Mouse (Mus musculus) kidney, embryonic 15.5 days (tissue): ENCODE results near the gene Exoc6b. TPM values are rescaled to one million over a fixed set of nuclear protein-coding genes. Genes with fewer than 3 reads are reported as not detected.

Experiments
- ATAC-seq: fragments of 200-750 bp; cut with Nextera tagmentation; replicated peaks from 2 replicates; pipeline ENCODE4 v1.8.0; 2017; ENCODE audit warnings: moderate TSS enrichment; ENCODE audit not compliant: low FRiP score
- H3K27ac ChIP-seq: fragments of 300-500 bp; sonication (generic); 2 replicates; pipeline ENCODE4 v1.5.1; 2015; ENCODE audit warnings: mild to moderate bottlenecking, inconsistent platforms
- H3K27me3 ChIP-seq: fragments of 300-500 bp; sonication (generic); 2 replicates; pipeline ENCODE4 v1.6.1; 2015; ENCODE audit warnings: inconsistent platforms
- H3K36me3 ChIP-seq: fragments of 300-500 bp; sonication (generic); 2 replicates; pipeline ENCODE4 v1.6.1; 2015; ENCODE audit warnings: inconsistent platforms
- H3K4me1 ChIP-seq: fragments of 300-500 bp; sonication (generic); 2 replicates; pipeline ENCODE4 v1.6.1; 2015; ENCODE audit warnings: inconsistent platforms
- H3K4me2 ChIP-seq: fragments of 300-500 bp; sonication (generic); 2 replicates; pipeline ENCODE4 v1.6.1; 2015; ENCODE audit warnings: moderate library complexity, mild to moderate bottlenecking, inconsistent platforms
- H3K4me3 ChIP-seq: fragments of 300-500 bp; sonication (generic); replicated peaks from 2 replicates; pipeline ENCODE4 v1.5.1; 2015; ENCODE audit warnings: mild to moderate bottlenecking, inconsistent platforms
- H3K9ac ChIP-seq: fragments of 300-500 bp; sonication (generic); 2 replicates; pipeline ENCODE4 v1.6.1; 2015; ENCODE audit warnings: mild to moderate bottlenecking, inconsistent platforms
- H3K9me3 ChIP-seq: fragments of 300-500 bp; sonication (generic); replicated peaks from 2 replicates; pipeline ENCODE4 v1.6.1; 2016; ENCODE audit warnings: inconsistent platforms
- WGBS: fragments of 180-500 bp; shearing (Covaris S2); methylation state at CpG from one replicate; pipeline ENCODE4 v1.1.7; 2015; ENCODE audit warnings: mixed read lengths; 5-methylcytosine and 5-hydroxymethylcytosine counted together
- polyA plus RNA-seq: library from polyadenylated mRNA; unstranded; fragments of >200 nt; fragmentation: Nextera tagmentation; extraction: Ambion mirVana; gene quantifications from 2 replicates; pipeline ENCODE4 v1.2.1, GENCODE M21; 2015

Gene Exoc6b
- polyA plus RNA-seq, 1 experiment from 2014 or later, result 27.7 TPM

DNA sequence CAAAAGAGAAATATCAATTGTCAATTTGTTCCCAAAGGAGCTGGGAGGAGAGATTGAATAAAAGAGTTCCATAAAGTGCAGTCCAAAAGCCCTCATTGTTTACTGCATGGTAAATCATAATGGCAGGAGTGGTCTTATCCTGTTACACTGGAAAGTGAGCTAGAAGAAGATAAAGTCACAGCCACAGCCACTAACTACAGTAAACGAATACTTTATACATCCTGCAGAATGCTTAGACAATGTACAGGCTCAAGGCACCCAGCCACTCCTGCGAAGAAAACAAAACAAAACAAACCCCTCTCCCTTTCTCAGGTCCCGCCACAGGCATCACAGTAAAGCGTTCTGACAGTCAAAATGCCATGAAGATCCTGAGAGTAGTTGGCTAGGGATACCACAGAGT, 375.5 kb downstream of the Exoc6b start:
- ATAC-seq, result no peak
- Histone ChIP-seq H3K4me3 (no peak overlapping the region), H3K9me3 (no peaks in the 10 kb centered on the region), H3K27ac (no peak overlapping the region), H3K4me1 (peaks cover 34% of the 10 kb centered on the region), H3K4me2 (no peak overlapping the region), H3K36me3 (no peaks in the 10 kb centered on the region), H3K27me3 (no peaks in the 10 kb centered on the region), H3K9ac (no peak overlapping the region)
- WGBS, result 24% methylated on average over 4 of the region's 4 CpGs

DNA sequence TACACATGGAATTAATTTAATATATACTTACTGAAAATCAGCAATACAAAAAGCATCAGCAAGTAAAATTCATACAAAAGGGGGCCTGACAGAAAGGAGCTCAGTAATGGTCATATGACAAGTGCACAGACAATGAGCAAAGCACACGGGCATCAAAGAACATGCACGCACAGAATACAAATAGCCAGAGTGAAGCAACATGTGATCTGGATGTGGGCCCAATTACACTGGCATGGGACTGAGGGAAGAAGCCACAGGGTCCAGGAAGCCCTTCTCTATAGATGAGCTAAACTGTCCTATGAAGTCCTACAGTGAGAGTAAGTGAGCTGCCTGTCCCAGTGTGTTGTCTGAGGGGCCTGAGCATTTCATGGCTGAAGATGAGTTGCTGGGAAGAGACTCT, 376.1 kb downstream of the Exoc6b start:
- Histone ChIP-seq H3K4me1 (peaks cover 30% of the 10 kb centered on the region), H3K4me3 (no peak overlapping the region), H3K9me3 (no peaks in the 10 kb centered on the region), H3K36me3 (no peaks in the 10 kb centered on the region), H3K27ac (no peak overlapping the region), H3K9ac (no peak overlapping the region), H3K4me2 (no peak overlapping the region), H3K27me3 (no peaks in the 10 kb centered on the region)
- 81% methylated on average over 2 of the region's 2 CpGs for WGBS
- no peak for ATAC-seq

DNA sequence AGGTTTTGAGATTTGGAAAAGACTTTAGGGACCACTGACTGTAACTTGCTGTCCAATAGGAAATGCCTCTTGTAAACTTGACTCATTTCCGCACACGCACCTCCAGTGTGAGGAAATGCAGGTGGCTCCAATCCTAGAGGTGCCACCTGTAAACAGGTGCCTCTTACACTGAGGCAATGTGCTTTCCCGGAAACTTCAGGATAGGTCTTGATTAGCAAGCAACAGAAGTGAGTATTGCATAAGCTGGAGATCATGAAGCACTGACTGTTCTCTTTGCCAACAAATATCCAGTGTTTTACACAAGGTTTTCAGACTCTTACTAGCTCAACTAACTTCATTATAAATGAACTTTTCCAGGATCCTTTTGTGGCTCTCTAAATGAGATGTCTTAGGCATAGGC, 377.4 kb downstream of the Exoc6b start:
- Histone ChIP-seq H3K9me3 (no peaks in the 10 kb centered on the region), H3K27me3 (no peaks in the 10 kb centered on the region), H3K36me3 (no peaks in the 10 kb centered on the region), H3K9ac (no peak overlapping the region), H3K4me3 (no peak overlapping the region), H3K27ac (no peak overlapping the region), H3K4me1 (peaks cover 17% of the 10 kb centered on the region), H3K4me2 (no peak overlapping the region)
- 89% methylated on average over 3 of the region's 3 CpGs for WGBS
- no peak for ATAC-seq

DNA sequence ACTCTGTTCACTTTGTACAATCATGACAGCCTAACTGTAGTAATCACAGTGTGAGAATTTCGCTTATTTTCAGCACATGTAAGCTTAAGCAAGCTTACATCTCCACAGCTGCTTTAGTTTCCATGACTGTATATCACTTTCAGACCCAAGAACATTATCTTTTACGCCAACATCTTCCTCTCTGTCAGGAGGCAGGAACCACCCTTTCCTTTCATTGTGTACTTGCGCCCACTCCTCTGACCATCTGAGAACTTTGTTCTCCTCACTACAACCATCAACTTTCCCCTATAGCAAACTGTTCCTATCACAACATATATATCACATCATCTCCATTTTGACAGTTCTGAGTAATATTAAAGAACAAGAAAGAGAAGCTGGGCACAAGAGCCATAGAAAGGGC, 391.5 kb downstream of the Exoc6b start:
- H3K4me1 ChIP-seq, result no peaks in the 10 kb centered on the region
- H3K9ac ChIP-seq, result no peak overlapping the region
- 84% methylated on average over 3 of the region's 3 CpGs for WGBS
- no peaks in the 10 kb centered on the region for H3K9me3 ChIP-seq
- H3K36me3 ChIP-seq, result no peaks in the 10 kb centered on the region
- ATAC-seq, result no peak
- H3K27me3 ChIP-seq, result no peaks in the 10 kb centered on the region
- H3K4me3 ChIP-seq, result no peak overlapping the region
- no peak overlapping the region for H3K27ac ChIP-seq
- no peak overlapping the region for H3K4me2 ChIP-seq

DNA sequence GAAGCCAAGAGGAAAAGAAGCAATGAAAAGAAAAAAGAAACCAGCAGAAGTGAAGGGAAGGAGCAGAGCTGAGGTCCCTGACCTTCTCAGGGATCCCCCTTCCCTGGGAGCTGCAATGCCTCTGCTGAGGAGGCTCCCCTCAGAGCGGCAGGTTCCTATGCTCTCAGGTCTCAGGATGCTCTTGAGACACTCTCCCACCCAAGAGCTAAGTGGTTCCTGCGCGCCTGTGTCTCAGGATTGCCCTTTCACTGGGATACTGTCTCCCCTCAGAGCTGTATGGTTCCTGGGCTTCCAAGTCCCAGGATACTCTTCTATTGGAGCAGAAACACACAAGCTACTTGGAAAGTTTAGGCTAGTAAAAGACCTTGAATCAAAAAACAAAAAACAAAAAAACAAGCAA, 394.4 kb downstream of the Exoc6b start:
- H3K4me3 ChIP-seq, result no peak overlapping the region
- no peak overlapping the region for H3K27ac ChIP-seq
- no peak for ATAC-seq
- 93% methylated on average over 3 of the region's 3 CpGs for WGBS
- H3K4me2 ChIP-seq, result no peak overlapping the region
- no peak overlapping the region for H3K9ac ChIP-seq
- H3K36me3 ChIP-seq, result no peaks in the 10 kb centered on the region
- no peaks in the 10 kb centered on the region for H3K4me1 ChIP-seq
- H3K9me3 ChIP-seq, result peaks cover 11% of the 10 kb centered on the region; the same call in 1 of the 2 replicates
- no peaks in the 10 kb centered on the region for H3K27me3 ChIP-seq

DNA sequence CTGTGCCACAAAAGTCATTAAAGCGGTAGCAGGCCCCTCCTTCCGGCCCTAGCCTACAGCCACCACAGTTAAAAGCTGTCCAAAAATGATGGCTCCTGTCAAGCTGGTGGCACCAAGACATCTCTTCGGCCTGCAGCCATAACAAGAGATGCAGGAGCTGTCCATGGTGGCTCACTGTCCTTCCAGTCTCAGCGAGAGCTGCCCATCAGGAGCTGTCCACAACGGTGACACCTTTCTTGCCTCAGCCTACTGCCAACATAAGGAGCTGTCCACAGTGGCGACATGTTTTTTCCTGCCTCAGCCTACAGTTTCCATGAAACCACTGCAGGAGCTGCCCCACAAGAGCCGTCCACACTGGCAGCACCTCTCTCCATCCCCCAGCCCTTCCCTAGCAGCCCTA, 395.2 kb downstream of the Exoc6b start:
- Histone ChIP-seq H3K4me1 (no peaks in the 10 kb centered on the region), H3K27me3 (no peaks in the 10 kb centered on the region), H3K4me2 (no peak overlapping the region), H3K9ac (no peak overlapping the region), H3K4me3 (no peak overlapping the region), H3K9me3 (peaks cover 11% of the 10 kb centered on the region; the same call in 1 of the 2 replicates), H3K27ac (no peak overlapping the region), H3K36me3 (no peaks in the 10 kb centered on the region)
- ATAC-seq, result no peak
- 84% methylated on average over 7 of the region's 7 CpGs for WGBS

DNA sequence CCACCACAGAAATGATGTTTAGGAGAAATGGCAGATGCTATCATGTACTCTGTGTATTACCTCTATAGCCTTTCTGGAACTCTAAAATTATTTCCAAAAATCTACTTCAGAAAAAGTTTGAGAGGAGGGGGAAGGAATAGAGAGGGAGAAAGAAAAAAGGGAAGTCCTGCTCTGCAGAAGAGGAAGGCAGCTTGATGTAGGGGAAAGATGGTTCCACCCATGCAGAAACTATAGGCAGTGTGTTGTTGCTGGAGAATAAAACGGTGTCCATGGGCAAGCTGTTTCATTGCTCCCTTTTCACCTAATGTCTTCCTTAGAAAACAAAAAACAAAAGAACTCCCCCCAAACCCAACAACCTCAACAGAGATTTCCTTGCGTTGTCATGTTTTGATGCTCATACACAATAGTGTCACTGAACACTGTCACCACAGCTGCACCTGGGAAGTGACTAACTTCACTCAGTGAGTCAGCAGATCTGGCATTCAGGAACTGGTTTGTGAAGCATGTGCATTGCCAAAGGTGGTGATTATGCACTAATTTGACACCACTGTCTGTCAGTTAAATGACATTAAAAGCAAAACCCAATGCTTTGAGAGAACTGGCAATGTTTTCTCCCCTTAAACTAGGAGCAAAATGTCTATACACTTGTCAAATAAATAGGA, 407.7 kb downstream of the Exoc6b start:
- H3K27ac ChIP-seq, result no peak overlapping the region
- no peak for ATAC-seq
- 88% methylated on average over 2 of the region's 2 CpGs for WGBS
- no peaks in the 10 kb centered on the region for H3K27me3 ChIP-seq
- H3K9me3 ChIP-seq, result no peaks in the 10 kb centered on the region
- H3K4me2 ChIP-seq, result no peak overlapping the region
- peaks cover 5% of the 10 kb centered on the region; the same call in 1 of the 2 replicates for H3K4me1 ChIP-seq
- H3K9ac ChIP-seq, result no peak overlapping the region
- H3K4me3 ChIP-seq, result no peak overlapping the region
- H3K36me3 ChIP-seq, result no peaks in the 10 kb centered on the region

DNA sequence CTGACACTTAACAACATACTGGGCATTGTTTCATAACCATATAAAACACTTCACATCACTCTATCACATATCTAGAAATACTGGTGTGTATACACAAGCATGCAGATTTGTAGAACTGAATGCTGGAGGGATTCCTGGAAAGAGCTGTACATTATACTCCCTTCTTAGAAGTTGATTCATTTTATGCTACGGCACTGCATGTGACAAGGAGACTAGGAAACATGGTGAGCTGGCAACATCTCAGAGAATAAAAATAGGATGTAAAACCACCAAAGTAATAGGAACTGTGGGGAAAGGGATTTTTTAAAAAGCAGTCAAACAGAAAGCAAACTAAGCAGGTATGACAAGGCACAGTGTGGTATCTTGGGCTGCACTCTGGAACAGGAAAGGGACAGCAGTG, 408.3 kb downstream of the Exoc6b start:
- Histone ChIP-seq H3K4me3 (no peak overlapping the region), H3K27me3 (no peaks in the 10 kb centered on the region), H3K9me3 (no peaks in the 10 kb centered on the region), H3K4me1 (peaks cover 5% of the 10 kb centered on the region; the same call in 1 of the 2 replicates), H3K27ac (no peak overlapping the region), H3K9ac (no peak overlapping the region), H3K4me2 (no peak overlapping the region), H3K36me3 (no peaks in the 10 kb centered on the region)
- no peak for ATAC-seq
- 76% methylated on average over 1 of the region's 1 CpGs for WGBS

DNA sequence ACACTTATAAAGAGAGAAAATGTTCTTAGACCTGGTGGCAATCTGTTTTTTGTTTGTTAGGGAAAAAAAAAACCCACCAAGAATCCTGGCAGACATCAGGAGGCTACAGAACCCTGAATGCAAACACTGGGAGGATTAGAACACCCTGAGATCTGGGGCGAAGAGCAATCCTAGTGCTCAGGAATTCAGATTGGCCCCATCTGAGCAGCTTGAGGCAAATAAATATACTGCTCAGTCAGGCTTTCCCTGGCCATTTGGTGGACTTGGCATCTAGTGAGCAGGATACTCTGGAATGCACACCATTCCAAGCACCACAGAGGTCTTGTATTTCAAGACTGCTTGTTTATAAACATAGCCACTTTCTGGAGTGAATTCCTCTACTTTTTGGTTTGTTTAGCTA, 412.2 kb downstream of the Exoc6b start:
- Histone ChIP-seq H3K36me3 (no peaks in the 10 kb centered on the region), H3K9ac (no peak overlapping the region), H3K27ac (no peak overlapping the region), H3K27me3 (no peaks in the 10 kb centered on the region), H3K4me1 (peaks cover 5% of the 10 kb centered on the region; the same call in 1 of the 2 replicates), H3K4me3 (no peak overlapping the region), H3K9me3 (no peaks in the 10 kb centered on the region), H3K4me2 (no peak overlapping the region)
- WGBS, result 49% methylated on average over 1 of the region's 1 CpGs
- no peak for ATAC-seq

DNA sequence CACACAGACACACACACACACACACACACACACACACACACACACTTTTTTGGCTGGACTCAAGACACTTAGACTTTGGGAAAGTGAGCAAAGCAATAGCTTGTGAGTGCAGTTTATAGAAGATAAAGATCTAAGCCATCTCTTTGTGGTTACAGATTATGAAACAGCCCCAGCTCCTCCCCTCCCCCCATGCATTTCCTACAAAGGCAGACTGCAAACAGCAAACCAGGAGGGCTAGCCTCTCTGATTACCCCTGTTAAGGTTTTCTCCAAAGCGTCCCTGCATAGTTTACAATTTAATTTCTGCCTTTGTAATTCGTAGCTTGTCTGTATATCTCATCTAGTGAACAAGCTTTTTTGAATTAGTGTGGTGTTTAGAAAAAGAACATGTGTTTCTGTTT, 412.6 kb downstream of the Exoc6b start:
- Histone ChIP-seq H3K36me3 (no peaks in the 10 kb centered on the region), H3K4me2 (no peak overlapping the region), H3K27me3 (no peaks in the 10 kb centered on the region), H3K4me1 (peaks cover 5% of the 10 kb centered on the region; the same call in 1 of the 2 replicates), H3K9ac (no peak overlapping the region), H3K4me3 (no peak overlapping the region), H3K9me3 (no peaks in the 10 kb centered on the region), H3K27ac (no peak overlapping the region)
- 55% methylated on average over 2 of the region's 2 CpGs for WGBS
- ATAC-seq, result no peak

DNA sequence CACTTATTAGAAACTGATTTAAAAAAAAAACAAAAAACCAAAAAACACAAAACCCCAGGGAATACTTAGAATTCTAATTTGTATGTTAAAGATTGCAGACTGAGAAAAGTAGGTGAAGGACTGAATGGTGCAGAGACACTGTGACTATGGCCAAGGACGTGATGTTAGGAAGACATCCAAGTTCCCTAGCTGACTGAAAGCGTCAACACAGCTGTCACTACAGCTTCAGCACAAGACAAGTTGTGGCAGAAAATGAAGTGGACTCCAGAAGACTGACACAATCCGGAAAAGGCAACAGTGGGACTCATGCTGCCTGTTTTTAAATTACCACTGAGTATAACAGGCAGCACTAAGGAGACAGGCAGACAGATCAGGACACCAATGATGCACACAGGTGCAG, 417.4 kb downstream of the Exoc6b start:
- WGBS, result 89% methylated on average over 3 of the region's 3 CpGs
- Histone ChIP-seq H3K27me3 (no peaks in the 10 kb centered on the region), H3K4me2 (no peak overlapping the region), H3K27ac (no peak overlapping the region), H3K9ac (no peak overlapping the region), H3K4me3 (no peak overlapping the region), H3K9me3 (no peaks in the 10 kb centered on the region), H3K4me1 (peaks cover 5% of the 10 kb centered on the region; the same call in 1 of the 2 replicates), H3K36me3 (no peaks in the 10 kb centered on the region)
- ATAC-seq, result no peak

DNA sequence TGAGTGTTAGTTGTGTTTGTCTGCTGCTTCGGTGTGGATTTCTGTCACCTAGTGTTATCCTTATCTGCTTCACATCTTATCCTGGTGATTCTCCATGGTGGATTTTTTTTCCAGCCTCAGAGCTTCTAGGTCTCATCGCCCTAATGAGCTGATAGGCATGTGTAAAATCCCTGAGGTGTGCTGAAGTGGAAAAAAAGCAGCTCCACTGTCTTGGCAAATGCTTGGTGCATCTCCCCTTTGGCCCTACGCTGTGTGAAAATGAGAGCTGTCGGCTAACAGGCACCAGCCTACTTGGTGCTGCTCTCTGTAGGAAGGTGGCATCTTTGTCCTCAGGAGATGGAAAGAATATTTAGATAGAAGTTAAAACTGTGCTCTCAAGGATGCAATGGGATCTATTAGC, 422.1 kb downstream of the Exoc6b start:
- 54% methylated on average over 4 of the region's 4 CpGs for WGBS
- no peak overlapping the region for H3K4me3 ChIP-seq
- no peaks in the 10 kb centered on the region for H3K9me3 ChIP-seq
- no peak for ATAC-seq
- no peak overlapping the region for H3K27ac ChIP-seq
- H3K9ac ChIP-seq, result no peak overlapping the region
- no peaks in the 10 kb centered on the region for H3K27me3 ChIP-seq
- H3K36me3 ChIP-seq, result no peaks in the 10 kb centered on the region
- no peak overlapping the region for H3K4me2 ChIP-seq
- H3K4me1 ChIP-seq, result 0 out of 2 replicates have a peak, but pooled peaks cover 3% of the 10 kb centered on the region

DNA sequence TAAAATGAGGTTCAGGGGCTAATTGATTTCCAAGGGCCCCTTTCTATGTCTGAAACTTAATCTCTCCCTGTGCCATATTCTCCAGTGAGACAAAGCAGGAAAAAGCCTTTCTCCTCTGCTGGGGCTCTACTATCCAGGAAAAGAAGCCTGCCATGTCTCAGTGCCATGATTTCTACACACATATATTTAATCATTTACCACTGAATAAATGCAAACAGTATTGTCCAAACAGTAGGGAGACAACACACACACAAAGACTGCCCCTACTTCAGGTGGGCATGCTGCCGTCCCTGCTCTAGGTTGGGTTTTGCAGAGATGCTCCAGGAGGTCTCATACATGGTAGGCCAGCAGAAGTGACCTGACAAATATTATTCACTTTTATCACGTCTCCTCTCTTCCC, 422.6 kb downstream of the Exoc6b start:
- peaks cover 5% of the 10 kb centered on the region for H3K4me1 ChIP-seq
- H3K27ac ChIP-seq, result no peak overlapping the region
- H3K27me3 ChIP-seq, result no peaks in the 10 kb centered on the region
- no peak overlapping the region for H3K4me2 ChIP-seq
- H3K4me3 ChIP-seq, result no peak overlapping the region
- H3K36me3 ChIP-seq, result no peaks in the 10 kb centered on the region
- no peak overlapping the region for H3K9ac ChIP-seq
- H3K9me3 ChIP-seq, result no peaks in the 10 kb centered on the region
- 65% methylated on average over 2 of the region's 2 CpGs for WGBS
- ATAC-seq, result no peak
